Mouse (Mus musculus) small intestine, adult 2 months (tissue): ENCODE results near the gene Slc28a1.

Experiments used
- CTCF ChIP-seq: fragments of 200-500 bp; IDR thresholded peaks from 2 replicates; pipeline ENCODE4 v1.5.1; 2012; ENCODE audit warnings: low read depth, mild to moderate bottlenecking, control low read depth, inconsistent platforms, low read length, moderate library complexity, mixed read lengths; ENCODE audit not compliant: insufficient replicate concordance, insufficient read length; ENCODE audit errors: extremely low read depth
- POLR2A ChIP-seq: fragments of 200-500 bp; IDR thresholded peaks from 2 replicates; pipeline ENCODE4 v1.6.1; 2012; ENCODE audit warnings: low read depth, mild to moderate bottlenecking, control low read depth, inconsistent platforms, low read length, moderate library complexity

- TF ChIP-seq POLR2A (no peak), CTCF (no peak)
Measured at GRCm38 (mm10) chr7:81108226-81108625, 6.4 kb upstream of the Slc28a1 start.
